In genomic region chr2:170103852-170104251, GRCm38 (mm10) we compare ENCODE assay signal across 9 mouse cellular contexts. TPM values are rescaled to one million over a fixed set of nuclear protein-coding genes. Genes with fewer than 3 reads are reported as not detected.
DNase-seq lines count a peak whose midpoint lies in the region; ATAC-seq and TF ChIP-seq lines count a peak whose summit lies in the region.
"Had no signal": no experiment of that assay in that cellular context is flagged by ENCODE, and none has a peak within 500 bp of the region (broad histone marks: within the 10 kb centered on the region; RNA-seq: fewer than 3 reads in every experiment).

No protein-coding gene starts in this region.

- peak; percentile 63 for DNase-seq in gastrocnemius, adult 2 months
- no peak for DNase-seq in gastrocnemius, postnatal 25 days
- DNase-seq in urinary bladder, postnatal 14 days (ENCODE audit: low spot score) = peak; percentile 60
- no peak for DNase-seq in urinary bladder, adult 18-20 months (ENCODE audit: low spot score in 2 of 2)
- peak; percentile 79 for DNase-seq in embryo, embryonic 10 days (ENCODE audit: low spot score)
- DNase-seq in layer of hippocampus, adult 18-20 months (ENCODE audit: low spot score in 2 of 2) = peak; percentile 37 to 70
- DNase-seq in lung, postnatal 25 days (ENCODE audit: low spot score) = peak; percentile 46
- peak; percentile 64 for DNase-seq in stomach, postnatal 0 days (ENCODE audit: low spot score)

- no peak overlapping the region for H3K9ac ChIP-seq in stomach, postnatal 0 days (ENCODE audit: low read length)
- H3K9ac ChIP-seq: limb, embryonic 13.5 days had no signal

- no peak overlapping the region for H3K27ac ChIP-seq in gastrocnemius, adult 2 months
- H3K27ac ChIP-seq in stomach, postnatal 0 days (replicated peaks) = no peak overlapping the region
- H3K27ac ChIP-seq: limb, embryonic 13.5 days had no signal

- peak; percentile 77 for TF ChIP-seq CTCF in gastrocnemius, adult 2 months (IDR thresholded peaks at IDR 0.05)
- TF ChIP-seq CTCF in stomach, postnatal 0 days (IDR thresholded peaks at IDR 0.05; ENCODE audit: low read depth) = peak; percentile 87

- H3K27me3 ChIP-seq in stomach, postnatal 0 days (ENCODE audit: control insufficient read depth, insufficient read depth, low read length) = no peaks in the 10 kb centered on the region
- H3K27me3 ChIP-seq: limb, embryonic 13.5 days had no signal

- no peak overlapping the region for H3K4me2 ChIP-seq in stomach, postnatal 0 days (replicated peaks; ENCODE audit: low read depth)
- H3K4me2 ChIP-seq: limb, embryonic 13.5 days had no signal

- WGBS in stomach, postnatal 0 days = 47% methylated on average over 9 of the region's 9 CpGs

- H3K4me3 ChIP-seq in gastrocnemius, adult 2 months = no peak overlapping the region
- no peak overlapping the region for H3K4me3 ChIP-seq in stomach, postnatal 0 days (ENCODE audit: low read depth, low read length)
- H3K4me3 ChIP-seq: limb, embryonic 13.5 days had no signal

- no peaks in the 10 kb centered on the region for H3K4me1 ChIP-seq in stomach, postnatal 0 days (replicated peaks; ENCODE audit: control insufficient read depth, insufficient read depth)

- no peaks in the 10 kb centered on the region for H3K9me3 ChIP-seq in stomach, postnatal 0 days (ENCODE audit: control insufficient read depth, low read length)
- H3K9me3 ChIP-seq: limb, embryonic 13.5 days had no signal

- no peak for TF ChIP-seq EP300 in stomach, postnatal 0 days (optimal IDR thresholded peaks at IDR 0.05)

- intact Hi-C loops in gastrocnemius, adult 2 months (cut with DNase I) = loop anchor here (5.0 kb wide), 2 partner anchors 298 to 1042 kb away; no protein-coding TSS in a partner anchor

- no peak for ATAC-seq in stomach, postnatal 0 days (ENCODE audit: low FRiP score, low TSS enrichment)

- no peaks in the 10 kb centered on the region for H3K36me3 ChIP-seq in stomach, postnatal 0 days (ENCODE audit: control insufficient read depth, insufficient read depth, low read length)

RNA-seq across cellular contexts. Expression of gene Zfp217, which starts 44.1 kb away (rescaled TPM):
- 1 to 10 TPM; 5.6 to 8.1 TPM for total RNA-seq in gastrocnemius, adult 2 months (2021)
- total RNA-seq in gastrocnemius, postnatal 25 days (2021) = 1 to 10 TPM; 7.0 to 7.2 TPM
- 1 to 10 TPM; 4.2 TPM for total RNA-seq in layer of hippocampus, adult 18-20 months (2021)
- 1.5 and 1.7 TPM in 2 replicates for polyA plus RNA-seq in stomach, postnatal 0 days (2015; fragmentation: Nextera tagmentation; extraction: Ambion mirVana)

Comparison
In these comparisons a context has a peak if more than half of its experiments do, and no peak if none do; other contexts are left out.
1. DNase-seq: peak in gastrocnemius, adult 2 months (single experiment), urinary bladder, postnatal 14 days (single experiment), embryo, embryonic 10 days (single experiment), layer of hippocampus, adult 18-20 months (2 of 2), lung, postnatal 25 days (single experiment) and stomach, postnatal 0 days (single experiment); none in gastrocnemius, postnatal 25 days (single experiment) and urinary bladder, adult 18-20 months (0 of 2).